Mouse (Mus musculus) kidney, embryonic 15.5 days (tissue): ENCODE results near the gene Prmt7. TPM values are rescaled to one million over a fixed set of nuclear protein-coding genes. Genes with fewer than 3 reads are reported as not detected.
A peak's percentile ranks its signal among the peaks of the same experiment; 100 is the strongest.
"Not testable (repeated sequence)": the region's sequence is repeated elsewhere in the genome, so short reads cannot be mapped to it uniquely, and the experiment has no call there.

Experiments
- ATAC-seq: fragments of 200-750 bp; cut with Nextera tagmentation; replicated peaks from 2 replicates; pipeline ENCODE4 v1.8.0; 2017; ENCODE audit warnings: moderate TSS enrichment; ENCODE audit not compliant: low FRiP score
- H3K27ac ChIP-seq: fragments of 300-500 bp; sonication (generic); 2 replicates; pipeline ENCODE4 v1.5.1; 2015; ENCODE audit warnings: mild to moderate bottlenecking, inconsistent platforms
- H3K27me3 ChIP-seq: fragments of 300-500 bp; sonication (generic); 2 replicates; pipeline ENCODE4 v1.6.1; 2015; ENCODE audit warnings: inconsistent platforms
- H3K36me3 ChIP-seq: fragments of 300-500 bp; sonication (generic); 2 replicates; pipeline ENCODE4 v1.6.1; 2015; ENCODE audit warnings: inconsistent platforms
- H3K4me1 ChIP-seq: fragments of 300-500 bp; sonication (generic); 2 replicates; pipeline ENCODE4 v1.6.1; 2015; ENCODE audit warnings: inconsistent platforms
- H3K4me2 ChIP-seq: fragments of 300-500 bp; sonication (generic); 2 replicates; pipeline ENCODE4 v1.6.1; 2015; ENCODE audit warnings: moderate library complexity, mild to moderate bottlenecking, inconsistent platforms
- H3K4me3 ChIP-seq: fragments of 300-500 bp; sonication (generic); replicated peaks from 2 replicates; pipeline ENCODE4 v1.5.1; 2015; ENCODE audit warnings: mild to moderate bottlenecking, inconsistent platforms
- H3K9ac ChIP-seq: fragments of 300-500 bp; sonication (generic); 2 replicates; pipeline ENCODE4 v1.6.1; 2015; ENCODE audit warnings: mild to moderate bottlenecking, inconsistent platforms
- H3K9me3 ChIP-seq: fragments of 300-500 bp; sonication (generic); replicated peaks from 2 replicates; pipeline ENCODE4 v1.6.1; 2016; ENCODE audit warnings: inconsistent platforms
- WGBS: fragments of 180-500 bp; shearing (Covaris S2); methylation state at CpG from one replicate; pipeline ENCODE4 v1.1.7; 2015; ENCODE audit warnings: mixed read lengths; 5-methylcytosine and 5-hydroxymethylcytosine counted together
- polyA plus RNA-seq: library from polyadenylated mRNA; unstranded; fragments of >200 nt; fragmentation: Nextera tagmentation; extraction: Ambion mirVana; gene quantifications from 2 replicates; pipeline ENCODE4 v1.2.1, GENCODE M21; 2015

Gene Prmt7
- polyA plus RNA-seq, 1 experiment from 2014 or later, result 51.8 TPM

GRCm38 (mm10) chr8:106186394-106186793, 24.3 kb upstream of the Prmt7 start:
- H3K27ac ChIP-seq, result peak overlapping the region; percentile 61; the same call in 1 of the 2 replicates
- no peak overlapping the region for H3K4me2 ChIP-seq
- H3K27me3 ChIP-seq, result no peaks in the 10 kb centered on the region
- peaks cover 46% of the 10 kb centered on the region for H3K36me3 ChIP-seq
- no peak for ATAC-seq
- no peaks in the 10 kb centered on the region for H3K9me3 ChIP-seq
- no peak overlapping the region for H3K9ac ChIP-seq
- WGBS, result 94% methylated on average over 3 of the region's 3 CpGs
- H3K4me1 ChIP-seq, result peaks cover 13% of the 10 kb centered on the region
- no peak overlapping the region for H3K4me3 ChIP-seq

- H3K9me3 ChIP-seq, result no peaks in the 10 kb centered on the region
- H3K27me3 ChIP-seq, result no peaks in the 10 kb centered on the region
- no peak overlapping the region for H3K4me3 ChIP-seq
- peaks cover 13% of the 10 kb centered on the region for H3K4me1 ChIP-seq
- no peak overlapping the region for H3K27ac ChIP-seq
- no peak overlapping the region for H3K4me2 ChIP-seq
- 94% methylated on average over 4 of the region's 4 CpGs for WGBS
- no peak overlapping the region for H3K9ac ChIP-seq
- no peak for ATAC-seq
- peaks cover 61% of the 10 kb centered on the region for H3K36me3 ChIP-seq
Measured at GRCm38 (mm10) chr8:106189162-106189561, 21.6 kb upstream of the Prmt7 start.

- Histone ChIP-seq H3K9ac (no peak overlapping the region), H3K4me1 (no peaks in the 10 kb centered on the region), H3K36me3 (peaks cover 80% of the 10 kb centered on the region), H3K4me3 (no peak overlapping the region), H3K27me3 (no peaks in the 10 kb centered on the region), H3K27ac (no peak overlapping the region), H3K4me2 (no peak overlapping the region), H3K9me3 (no peaks in the 10 kb centered on the region)
- ATAC-seq, result no peak
- 85% methylated on average over 5 of the region's 5 CpGs for WGBS
Measured at GRCm38 (mm10) chr8:106191639-106192038, 19.1 kb upstream of the Prmt7 start.

GRCm38 (mm10) chr8:106193162-106193561, 17.6 kb upstream of the Prmt7 start:
- H3K27me3 ChIP-seq, result no peaks in the 10 kb centered on the region
- no peaks in the 10 kb centered on the region for H3K4me1 ChIP-seq
- H3K4me2 ChIP-seq, result no peak overlapping the region
- no peak overlapping the region for H3K27ac ChIP-seq
- H3K36me3 ChIP-seq, result peaks cover 80% of the 10 kb centered on the region
- no peaks in the 10 kb centered on the region for H3K9me3 ChIP-seq
- ATAC-seq, result no peak
- no peak overlapping the region for H3K4me3 ChIP-seq
- WGBS, result 84% methylated on average over 6 of the region's 6 CpGs
- H3K9ac ChIP-seq, result no peak overlapping the region

GRCm38 (mm10) chr8:106194062-106194461, 16.7 kb upstream of the Prmt7 start:
- peaks cover 85% of the 10 kb centered on the region for H3K36me3 ChIP-seq
- no peaks in the 10 kb centered on the region for H3K27me3 ChIP-seq
- H3K4me1 ChIP-seq, result no peaks in the 10 kb centered on the region
- H3K9me3 ChIP-seq, result no peaks in the 10 kb centered on the region
- WGBS, result 73% methylated on average over 5 of the region's 5 CpGs
- H3K9ac ChIP-seq, result no peak overlapping the region
- no peak overlapping the region for H3K4me2 ChIP-seq
- no peak overlapping the region for H3K27ac ChIP-seq
- no peak for ATAC-seq
- H3K4me3 ChIP-seq, result no peak overlapping the region

GRCm38 (mm10) chr8:106198741-106199140, 12.0 kb upstream of the Prmt7 start:
- H3K27me3 ChIP-seq, result no peaks in the 10 kb centered on the region
- peaks cover 95% of the 10 kb centered on the region for H3K36me3 ChIP-seq
- H3K9ac ChIP-seq, result no peak overlapping the region
- H3K4me2 ChIP-seq, result no peak overlapping the region
- no peak overlapping the region for H3K27ac ChIP-seq
- no peak overlapping the region for H3K4me3 ChIP-seq
- no peaks in the 10 kb centered on the region for H3K4me1 ChIP-seq
- ATAC-seq, result no peak
- no peaks in the 10 kb centered on the region for H3K9me3 ChIP-seq
- 17% methylated on average over 1 of the region's 1 CpGs for WGBS

GRCm38 (mm10) chr8:106199596-106199995, 11.1 kb upstream of the Prmt7 start:
- not testable (repeated sequence) for ATAC-seq, H3K9me3 ChIP-seq, H3K4me3 ChIP-seq, H3K27me3 ChIP-seq, H3K9ac ChIP-seq, H3K4me2 ChIP-seq, H3K27ac ChIP-seq, H3K4me1 ChIP-seq
- peaks cover 96% of the 10 kb centered on the region for H3K36me3 ChIP-seq
- 77% methylated on average over 3 of the region's 3 CpGs for WGBS

GRCm38 (mm10) chr8:106210035-106210731, 553 bp upstream of the Prmt7 start:
- peak overlapping the region; percentile 97 for H3K27ac ChIP-seq
- peaks cover 59% of the 10 kb centered on the region for H3K36me3 ChIP-seq
- H3K4me1 ChIP-seq, result peaks cover 14% of the 10 kb centered on the region
- peak overlapping the region; percentile 61 for H3K4me2 ChIP-seq
- no peaks in the 10 kb centered on the region for H3K27me3 ChIP-seq
- under 1% methylated on average over 35 of the region's 35 CpGs for WGBS
- peak; percentile 75 for ATAC-seq
- no peaks in the 10 kb centered on the region for H3K9me3 ChIP-seq
- peak overlapping the region; percentile 88 for H3K9ac ChIP-seq
- H3K4me3 ChIP-seq, result peak overlapping the region; percentile 87

GRCm38 (mm10) chr8:106211421-106211820, 685 bp downstream of the Prmt7 start:
- Histone ChIP-seq H3K4me2 (peak overlapping the region; percentile 61), H3K36me3 (peaks cover 62% of the 10 kb centered on the region), H3K4me3 (peak overlapping the region; percentile 87), H3K9ac (peak overlapping the region; percentile 88), H3K4me1 (peaks cover 14% of the 10 kb centered on the region), H3K27ac (peak overlapping the region; percentile 97), H3K9me3 (no peaks in the 10 kb centered on the region), H3K27me3 (no peaks in the 10 kb centered on the region)
- ATAC-seq, result no peak
- whole genome bisulfite sequencing, result 3% methylated on average over 13 of the region's 13 CpGs

GRCm38 (mm10) chr8:106213959-106214358, 3.2 kb downstream of the Prmt7 start:
- 88% methylated on average over 3 of the region's 3 CpGs for WGBS
- peaks cover 14% of the 10 kb centered on the region for H3K4me1 ChIP-seq
- H3K36me3 ChIP-seq, result peaks cover 63% of the 10 kb centered on the region
- no peaks in the 10 kb centered on the region for H3K9me3 ChIP-seq
- no peak for ATAC-seq
- H3K27me3 ChIP-seq, result no peaks in the 10 kb centered on the region
- H3K4me2 ChIP-seq, result no peak overlapping the region
- no peak overlapping the region for H3K9ac ChIP-seq
- no peak overlapping the region for H3K4me3 ChIP-seq
- H3K27ac ChIP-seq, result no peak overlapping the region

GRCm38 (mm10) chr8:106219620-106220019, 8.9 kb downstream of the Prmt7 start:
- H3K4me2 ChIP-seq, result no peak overlapping the region
- ATAC-seq, result no peak
- H3K9ac ChIP-seq, result no peak overlapping the region
- H3K36me3 ChIP-seq, result peaks cover 94% of the 10 kb centered on the region
- no peaks in the 10 kb centered on the region for H3K27me3 ChIP-seq
- WGBS, result 94% methylated on average over 3 of the region's 3 CpGs
- H3K27ac ChIP-seq, result no peak overlapping the region
- no peaks in the 10 kb centered on the region for H3K9me3 ChIP-seq
- H3K4me1 ChIP-seq, result no peaks in the 10 kb centered on the region
- no peak overlapping the region for H3K4me3 ChIP-seq

- Histone ChIP-seq H3K4me1 (no peaks in the 10 kb centered on the region), H3K4me3 (no peak overlapping the region), H3K9me3 (no peaks in the 10 kb centered on the region), H3K9ac (no peak overlapping the region), H3K4me2 (no peak overlapping the region), H3K36me3 (peaks cover 86% of the 10 kb centered on the region), H3K27ac (no peak overlapping the region), H3K27me3 (no peaks in the 10 kb centered on the region)
- ATAC-seq, result no peak
- 46% methylated on average over 9 of the region's 9 CpGs for WGBS
Measured at GRCm38 (mm10) chr8:106226589-106226988, 15.9 kb downstream of the Prmt7 start.

- Histone ChIP-seq H3K27ac (no peak overlapping the region), H3K27me3 (no peaks in the 10 kb centered on the region), H3K9ac (no peak overlapping the region), H3K4me3 (no peak overlapping the region), H3K4me2 (no peak overlapping the region), H3K36me3 (peaks cover 83% of the 10 kb centered on the region), H3K4me1 (no peaks in the 10 kb centered on the region), H3K9me3 (no peaks in the 10 kb centered on the region)
- 50% methylated on average over 7 of the region's 7 CpGs for WGBS
- no peak for ATAC-seq
Measured at GRCm38 (mm10) chr8:106231536-106231935, 20.8 kb downstream of the Prmt7 start.
